Mouse (Mus musculus) heart, postnatal 14 days (tissue): ENCODE measurements around the gene Nnat. TPM values are rescaled to one million over a fixed set of nuclear protein-coding genes. Genes with fewer than 3 reads are reported as not detected.
A peak's percentile ranks its signal among the peaks of the same experiment; 100 is the strongest.
"Not testable (repeated sequence)": the region's sequence is repeated elsewhere in the genome, so short reads cannot be mapped to it uniquely, and the experiment has no call there.

Experiments used
- DNase-seq, 2 experiments: peaks; one replicate each; pipeline ENCODE4 v3.0.0; 2021 to 2022
- intact Hi-C: fragments of 180-260 bp; cut with DNase I; formaldehyde crosslinking; loops from one replicate; pipeline ENCODE4 v1.15.1; 2025
- microRNA-seq, 2 experiments: library from miRNA; unstranded; fragments of <30 nt; microRNA quantifications; one replicate each; pipeline ENCODE4 v1.2.0; 2021 to 2022
- total RNA-seq, 2 experiments: library from RNA; stranded (reverse); gene quantifications; 2 replicates each; pipeline ENCODE4 v1.2.3; 2021

Nnat gene
- total RNA-seq, 2 experiments from 2014 or later, result 3.6 to 7.5 TPM

- not testable (repeated sequence) for DNase-seq
Measured at GRCm38 (mm10) chr2:157585351-157585750, 25.5 kb downstream of the Nnat start.

GRCm38 (mm10) chr2:157596876-157597566 is 37.1 kb downstream of the Nnat start:
- no peak for DNase-seq
- intact Hi-C loops, result no loop called here

More at GRCm38 (mm10) chr2:157585351-157585750, 25.5 kb downstream of the Nnat start:
- intact Hi-C loops, result not testable (repeated sequence)

DNA sequence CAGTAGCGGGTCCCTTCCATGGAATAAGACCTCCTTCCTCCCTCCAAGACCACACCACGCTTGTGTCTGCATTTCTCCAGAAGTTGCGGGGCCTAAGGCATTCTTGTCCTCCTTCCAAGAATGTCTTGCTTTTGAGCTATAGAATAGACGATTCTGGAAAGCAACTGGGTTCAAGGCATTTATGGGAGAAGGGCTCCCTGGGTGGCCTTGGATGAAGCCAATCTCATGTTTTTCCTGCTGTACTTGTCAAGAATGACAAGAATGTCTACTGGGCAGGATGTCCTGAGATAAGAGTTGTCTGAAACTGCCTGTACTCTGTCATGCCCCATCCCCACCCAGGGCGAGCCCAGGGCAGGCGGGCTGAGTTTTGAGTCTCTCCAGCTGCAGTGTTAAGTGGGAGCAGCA is 41.6 kb downstream of the Nnat start:
- DNase-seq, result peak; percentile 12 to 14
- intact Hi-C loops, result loop anchor here (10.0 kb wide), 2 partner anchors 343 to 603 kb away; no protein-coding TSS in a partner anchor

DNA sequence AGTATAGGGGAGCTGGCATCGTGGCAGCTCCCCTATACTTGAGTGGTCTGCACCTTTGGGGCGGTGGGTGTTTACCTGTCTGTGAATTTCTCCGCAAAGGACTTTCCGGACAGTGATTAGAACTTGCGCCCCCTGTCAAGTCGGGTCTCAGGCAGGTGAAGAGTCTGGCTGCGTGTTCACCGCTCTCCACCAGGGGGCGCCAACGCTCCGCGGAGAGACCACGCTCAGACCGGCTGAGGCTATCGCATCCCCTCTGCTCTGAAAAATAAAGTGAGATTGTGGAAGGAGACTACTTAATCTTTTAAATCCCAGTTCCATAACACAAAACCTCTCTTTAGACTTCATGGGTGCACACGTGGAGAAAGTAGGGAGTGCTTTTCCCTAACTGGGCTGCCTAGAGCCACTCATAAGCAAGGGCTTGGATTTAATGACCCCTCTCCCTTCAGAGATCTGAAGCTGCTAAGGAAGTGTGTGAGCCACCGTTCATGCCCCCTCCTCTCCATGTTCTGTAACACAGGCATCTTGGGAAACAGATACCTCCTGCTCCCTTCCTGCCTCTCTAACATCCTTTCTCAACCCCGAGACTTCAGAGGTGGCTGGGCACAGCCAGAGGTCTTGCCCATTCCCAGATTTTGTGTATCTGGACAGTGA is 45.3 kb downstream of the Nnat start:
- peak; percentile 82 to 88 for DNase-seq
- intact Hi-C loops, result loop anchor here (10.0 kb wide), 2 partner anchors 340 to 600 kb away; no protein-coding TSS in a partner anchor

DNA sequence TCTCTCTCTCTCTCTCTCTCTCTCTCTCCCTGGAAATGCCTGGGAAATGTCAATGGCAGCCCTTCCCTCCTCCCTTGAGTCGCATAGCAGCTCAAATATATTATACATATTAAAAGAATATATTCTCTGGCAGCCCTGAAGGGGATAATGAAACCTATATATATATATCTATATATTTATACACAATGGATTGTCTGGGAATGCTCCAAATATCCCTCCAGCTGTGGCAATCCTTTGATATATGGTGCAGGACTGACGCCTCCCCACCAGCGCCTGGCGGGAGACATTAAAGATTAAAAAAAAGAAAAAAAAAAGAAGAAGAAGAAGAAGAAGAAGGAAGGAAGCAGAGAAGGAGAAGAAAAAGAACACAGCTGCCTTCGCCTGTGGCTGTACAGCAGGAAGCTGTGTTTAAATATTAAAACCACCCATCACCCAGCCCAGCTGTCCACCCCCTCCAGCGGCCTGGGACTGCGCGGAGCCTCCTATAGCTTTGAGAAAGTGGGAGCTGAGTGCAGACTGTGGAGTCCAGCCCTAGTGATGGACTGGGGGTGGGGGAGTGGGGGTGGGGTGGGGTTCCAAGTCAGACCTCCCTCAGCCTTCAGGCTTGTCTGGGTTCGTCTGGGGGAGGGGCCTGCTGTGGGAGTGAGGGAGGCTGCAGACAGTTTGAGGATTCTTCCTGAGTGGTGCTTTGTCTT is 47.8 kb downstream of the Nnat start:
- no peak for DNase-seq
- intact Hi-C loops, result loop anchor here (10.0 kb wide), 2 partner anchors 337 to 597 kb away; no protein-coding TSS in a partner anchor

- intact Hi-C loops, result no loop called here
- no peak for DNase-seq
Measured at GRCm38 (mm10) chr2:157611735-157612134, 51.9 kb downstream of the Nnat start.

Small RNAs within 50 kb of the gene (microRNA-seq; reads per million reads assigned to microRNA genes)
- 0 to 1.6 reads per million in 2 experiments for gene Gm23134

Other genes starting within 250 kb of the Nnat start
- not detected for gene Ghrh, start 212.6 kb upstream of the Nnat start, total RNA-seq
- 10 to 100 TPM; 20.7 to 23.3 TPM for gene Manbal, start 192.5 kb upstream of the Nnat start, total RNA-seq
- 1 to 10 TPM; 5.5 to 6.9 TPM for gene Src, start 141.6 kb upstream of the Nnat start, total RNA-seq
- gene Blcap, start 11.2 kb downstream of the Nnat start, total RNA-seq, result 10 to 100 TPM; 59.0 to 59.5 TPM
- gene Ctnnbl1, start 177.3 kb downstream of the Nnat start, total RNA-seq, result 10 to 100 TPM in 1 of 2 experiments, 1 to 10 TPM in 1; 9.2 to 12.3 TPM